10 mouse cellular contexts compared by ENCODE assay signal in the genomic region with DNA sequence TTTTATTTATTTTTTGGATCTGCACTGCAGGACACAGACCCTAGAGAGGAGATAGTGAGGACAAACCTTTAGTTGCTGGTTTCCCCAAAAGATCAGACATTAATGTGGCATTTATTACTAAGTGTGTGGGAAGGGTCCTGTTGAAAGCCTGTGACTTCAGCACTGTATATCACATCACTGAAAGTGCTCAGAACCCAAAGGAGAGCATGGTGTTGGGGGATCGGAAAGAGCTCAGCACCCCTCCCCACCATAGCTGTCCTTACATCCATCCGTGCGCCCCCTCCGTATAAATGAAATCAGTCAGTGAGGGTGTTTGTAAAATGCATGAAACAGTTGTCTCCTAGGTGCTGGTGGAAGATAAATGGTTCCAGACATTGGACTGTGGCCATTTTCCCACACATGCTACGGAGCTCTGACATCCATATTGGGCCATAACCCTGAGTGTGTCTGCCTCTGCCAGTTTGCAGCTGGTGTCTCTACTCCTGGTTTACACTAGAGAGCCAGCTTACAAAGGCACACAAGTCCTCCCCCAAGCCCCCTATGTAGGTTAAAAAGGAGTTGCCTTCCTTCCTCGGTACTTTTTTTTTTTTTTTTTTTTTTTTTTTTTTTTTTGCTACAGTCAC.
DNase-seq lines count a peak whose midpoint lies in the region; ATAC-seq lines count a peak whose summit lies in the region.
"Had no signal": no experiment of that assay in that cellular context is flagged by ENCODE, and none has a peak within 500 bp of the region (broad histone marks: within the 10 kb centered on the region; RNA-seq: fewer than 3 reads in every experiment).

No protein-coding gene starts in this region.

- no peak overlapping the region for H3K9ac ChIP-seq in kidney, embryonic 15.5 days
- no peak overlapping the region for H3K9ac ChIP-seq in embryonic facial prominence, embryonic 12.5 days
- no peak overlapping the region for H3K9ac ChIP-seq in hindbrain, embryonic 14.5 days
- H3K9ac ChIP-seq: liver, embryonic 14.5 days had no signal

- H3K4me3 ChIP-seq in kidney, embryonic 15.5 days (replicated peaks), result peak overlapping the region; percentile 11
- H3K4me3 ChIP-seq in embryonic facial prominence, embryonic 12.5 days, result no peak overlapping the region
- no peak overlapping the region for H3K4me3 ChIP-seq in hindbrain, embryonic 14.5 days (replicated peaks; ENCODE audit: low read length)

- peaks cover 15% of the 10 kb centered on the region for H3K4me1 ChIP-seq in kidney, embryonic 15.5 days
- peaks cover 11% of the 10 kb centered on the region; the same call in 1 of the 2 replicates for H3K4me1 ChIP-seq in embryonic facial prominence, embryonic 12.5 days
- H3K4me1 ChIP-seq in hindbrain, embryonic 14.5 days (replicated peaks; ENCODE audit: control insufficient read depth, insufficient read depth, low read length), result peaks cover 9% of the 10 kb centered on the region; the same call in 1 of the 2 replicates

- no peaks in the 10 kb centered on the region for H3K27me3 ChIP-seq in kidney, embryonic 15.5 days
- H3K27me3 ChIP-seq in embryonic facial prominence, embryonic 12.5 days, result no peaks in the 10 kb centered on the region
- H3K27me3 ChIP-seq in hindbrain, embryonic 14.5 days (ENCODE audit: control insufficient read depth, insufficient read depth, low read length), result no peaks in the 10 kb centered on the region

- H3K36me3 ChIP-seq in kidney, embryonic 15.5 days, result no peaks in the 10 kb centered on the region
- H3K36me3 ChIP-seq in embryonic facial prominence, embryonic 12.5 days, result no peaks in the 10 kb centered on the region
- H3K36me3 ChIP-seq in hindbrain, embryonic 14.5 days (replicated peaks; ENCODE audit: control insufficient read depth, insufficient read depth), result no peaks in the 10 kb centered on the region
- H3K36me3 ChIP-seq: G1E had no signal

- peak overlapping the region; percentile 45 for H3K4me2 ChIP-seq in kidney, embryonic 15.5 days
- H3K4me2 ChIP-seq in embryonic facial prominence, embryonic 12.5 days (replicated peaks), result peak overlapping the region; percentile 29
- peak overlapping the region; percentile 21; the same call in 1 of the 2 replicates for H3K4me2 ChIP-seq in hindbrain, embryonic 14.5 days (replicated peaks)

- no peaks in the 10 kb centered on the region for H3K9me3 ChIP-seq in kidney, embryonic 15.5 days (replicated peaks)
- H3K9me3 ChIP-seq in embryonic facial prominence, embryonic 12.5 days, result no peaks in the 10 kb centered on the region
- H3K9me3 ChIP-seq in hindbrain, embryonic 14.5 days (ENCODE audit: control insufficient read depth, low read length), result no peaks in the 10 kb centered on the region

- no peak for ATAC-seq in kidney, embryonic 15.5 days (replicated peaks; ENCODE audit: low FRiP score)
- no peak for ATAC-seq in embryonic facial prominence, embryonic 12.5 days (ENCODE audit: insufficient number of reproducible peaks, insufficient read depth, low FRiP score, low TSS enrichment)
- ATAC-seq in hindbrain, embryonic 14.5 days (ENCODE audit: low FRiP score), result peak; percentile 48; the same call in 1 of the 2 replicates

- 50% methylated on average over 6 of the region's 6 CpGs for WGBS in kidney, embryonic 15.5 days
- WGBS in embryonic facial prominence, embryonic 12.5 days, result 33% methylated on average over 6 of the region's 6 CpGs
- 51% methylated on average over 6 of the region's 6 CpGs for WGBS in hindbrain, embryonic 14.5 days

- DNase-seq in kidney, postnatal 14 days, result no peak
- no peak for DNase-seq in hindbrain, embryonic 14.5 days (ENCODE audit: low spot score)
- peak; percentile 47 for DNase-seq in lung, postnatal 36 days
- DNase-seq in spleen, postnatal 14 days (ENCODE audit: low spot score in 2 of 2), result no peak
- no peak for DNase-seq in right cerebral cortex, postnatal 36 days (ENCODE audit: low spot score in 2 of 2)
- DNase-seq in cerebellum, adult 18-20 months, result no peak

- H3K27ac ChIP-seq in kidney, embryonic 15.5 days, result no peak overlapping the region
- H3K27ac ChIP-seq in embryonic facial prominence, embryonic 12.5 days, result peak overlapping the region; percentile 42
- peak overlapping the region; percentile 43; the same call in 1 of the 2 replicates for H3K27ac ChIP-seq in hindbrain, embryonic 14.5 days
- H3K27ac ChIP-seq: liver, embryonic 14.5 days had no signal
